In the genomic region with DNA sequence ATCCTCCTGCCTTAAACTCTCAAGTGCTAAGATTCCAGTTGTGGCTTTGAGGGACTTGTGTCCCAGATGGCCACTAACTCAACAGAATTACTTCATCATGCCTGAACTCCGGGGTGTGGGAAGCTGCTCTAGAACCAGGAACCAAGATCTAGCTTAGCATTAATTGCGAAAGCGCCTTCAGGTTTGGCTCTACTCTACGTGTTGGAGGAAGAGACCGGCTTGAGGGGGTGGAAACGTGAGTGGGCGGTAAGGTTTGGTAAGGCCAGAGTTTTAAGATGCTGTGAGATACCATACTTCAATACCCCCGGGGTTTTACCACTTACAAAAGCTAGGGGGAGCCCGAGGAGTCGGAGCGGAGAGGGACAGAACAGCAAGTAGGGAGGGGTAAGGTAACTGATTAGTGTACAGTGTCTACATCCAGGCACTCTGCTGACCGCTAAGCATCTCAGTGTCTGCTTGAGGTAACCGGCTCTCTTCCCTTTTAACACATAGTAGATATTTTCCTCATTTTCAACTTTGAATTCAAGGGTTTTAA, we compare ENCODE assay signal across 13 mouse cellular contexts. TPM values are rescaled to one million over a fixed set of nuclear protein-coding genes. Genes with fewer than 3 reads are reported as not detected.
DNase-seq lines count a peak whose midpoint lies in the region; ATAC-seq and TF ChIP-seq lines count a peak whose summit lies in the region.
"Had no signal": no experiment of that assay in that cellular context is flagged by ENCODE, and none has a peak within 500 bp of the region (broad histone marks: within the 10 kb centered on the region; RNA-seq: fewer than 3 reads in every experiment).

No protein-coding gene starts in this region.

- POLR2A ChIA-PET in Patski (lab: Charles Lee) = no interaction called here

- no peaks in the 10 kb centered on the region for H3K27me3 ChIP-seq in Patski
- no peaks in the 10 kb centered on the region for H3K27me3 ChIP-seq in forebrain, embryonic 12.5 days
- H3K27me3 ChIP-seq: hindbrain, embryonic 13.5 days had no signal

- H3K4me1 ChIP-seq in forebrain, embryonic 12.5 days = no peaks in the 10 kb centered on the region
- H3K4me1 ChIP-seq: hindbrain, embryonic 13.5 days had no signal

- no peak overlapping the region for H3K27ac ChIP-seq in layer of hippocampus, adult 2 months
- no peak overlapping the region for H3K27ac ChIP-seq in forebrain, embryonic 12.5 days
- H3K27ac ChIP-seq: hindbrain, embryonic 13.5 days had no signal

- in situ Hi-C loops in Patski (cut with MboI; ENCODE audit: low pct_unique_long_range_greater_than_20kb) = no loop called here

- no peak for ATAC-seq in Patski
- ATAC-seq in megakaryocyte, adult 5-6 weeks (ENCODE audit: poor library complexity, severe bottlenecking) = peak; percentile 38; the same call in 1 of the 2 replicates
- no peak for ATAC-seq in forebrain, embryonic 12.5 days (ENCODE audit: low FRiP score)
- ATAC-seq: forebrain, embryonic 14.5 days had no signal

- 78% methylated on average over 13 of the region's 13 CpGs for WGBS in forebrain, embryonic 12.5 days

- no peaks in the 10 kb centered on the region for H3K9me3 ChIP-seq in forebrain, embryonic 12.5 days
- H3K9me3 ChIP-seq: hindbrain, embryonic 13.5 days had no signal

- H3K4me2 ChIP-seq in forebrain, embryonic 12.5 days = no peak overlapping the region
- H3K4me2 ChIP-seq: hindbrain, embryonic 13.5 days had no signal

- no peak for DNase-seq in layer of hippocampus, adult 2 months (ENCODE audit: low spot score in 2 of 2)
- no peak for DNase-seq in layer of hippocampus, adult 18-20 months (ENCODE audit: low spot score in 2 of 2)
- DNase-seq in CD4-positive helper T cell, adult 2 months (ENCODE audit: low read depth, low spot score) = peak; percentile 38
- DNase-seq in Patski (ENCODE audit: low read depth, low spot score) = no peak
- DNase-seq in right cerebral cortex, postnatal 4 days = no peak
- DNase-seq in left cerebral cortex, adult 18-20 months (ENCODE audit: low spot score in 2 of 2) = no peak
- DNase-seq: heart, adult 18-20 months had no signal

- H3K4me3 ChIP-seq in layer of hippocampus, adult 2 months = no peak overlapping the region
- H3K4me3 ChIP-seq in forebrain, embryonic 12.5 days (replicated peaks) = no peak overlapping the region
- H3K4me3 ChIP-seq: hindbrain, embryonic 13.5 days; myocyte had no signal

- H3K9ac ChIP-seq in forebrain, embryonic 12.5 days = no peak overlapping the region
- H3K9ac ChIP-seq: hindbrain, embryonic 13.5 days had no signal

- peak; percentile 67 for TF ChIP-seq CTCF in layer of hippocampus, adult 2 months (conservative IDR thresholded peaks at IDR 0.05)
- TF ChIP-seq CTCF in Patski (IDR thresholded peaks at IDR 0.05) = peak; percentile 49

- CTCF ChIA-PET in Patski (lab: Charles Lee) = interaction anchor here (1.0 to 1.5 kb wide), 5 partner anchors 11 to 293 kb away, joined by 3 to 7 read pairs (median 3); a partner anchor contains a TSS

- no peaks in the 10 kb centered on the region for H3K36me3 ChIP-seq in forebrain, embryonic 12.5 days (replicated peaks)
- H3K36me3 ChIP-seq: hindbrain, embryonic 13.5 days had no signal

RNA-seq across cellular contexts. Expression of a gene that starts 29.7 kb away (rescaled TPM):
- total RNA-seq in layer of hippocampus, adult 2 months (2021) = not detected
- total RNA-seq in layer of hippocampus, adult 18-20 months (2021) = under 1 TPM; 0.42 to 0.53 TPM
- polyA plus RNA-seq in Patski (2021) = 7.3 TPM
- not detected in 2 replicates for total RNA-seq in megakaryocyte, adult 5-6 weeks (2015)
- total RNA-seq in megakaryocyte, adult 5-6 weeks (2017) = not detected in 2 replicates
- total RNA-seq in left cerebral cortex, adult 18-20 months (2021) = under 1 TPM; 0.42 to 0.44 TPM
- polyA plus RNA-seq in forebrain, embryonic 12.5 days (2016; fragmentation: Nextera tagmentation; extraction: Ambion mirVana) = 0.13 and 0.37 TPM in 2 replicates
- total RNA-seq: heart, adult 18-20 months had no signal
- polyA plus RNA-seq: lung, embryonic 16.5 days had no signal

RNA-seq across cellular contexts. Expression of a gene that starts 49.4 kb away (rescaled TPM):
- total RNA-seq in layer of hippocampus, adult 2 months (2021) = 10 to 100 TPM; 50.0 to 51.8 TPM
- total RNA-seq in layer of hippocampus, adult 18-20 months (2021) = 10 to 100 TPM; 45.7 to 48.0 TPM
- polyA plus RNA-seq in Patski (2021) = 19.0 TPM
- 2.1 and 3.1 TPM in 2 replicates for total RNA-seq in megakaryocyte, adult 5-6 weeks (2015)
- total RNA-seq in megakaryocyte, adult 5-6 weeks (2017) = 4.8 and 5.1 TPM in 2 replicates
- total RNA-seq in left cerebral cortex, adult 18-20 months (2021) = 10 to 100 TPM; 35.5 to 36.1 TPM
- polyA plus RNA-seq in forebrain, embryonic 12.5 days (2016; fragmentation: Nextera tagmentation; extraction: Ambion mirVana) = 21.6 and 22.1 TPM in 2 replicates

Comparison
In these comparisons a context has a peak if more than half of its experiments do, and no peak if none do; other contexts are left out.
1. RNA of a gene that starts 49.4 kb away (total RNA-seq): 50.0 to 51.8 TPM in layer of hippocampus, adult 2 months, 45.7 to 48.0 TPM in layer of hippocampus, adult 18-20 months and 35.5 to 36.1 TPM in left cerebral cortex, adult 18-20 months; 2.1 to 5.1 TPM in megakaryocyte, adult 5-6 weeks; every median in the first group is over 4 times any median in the second.